Mouse (Mus musculus): ENCODE measurements around the gene Haghl.

Gene Haghl

GRCm38 (mm10) chr17:25786781-25787504 is 1.5 kb upstream of the Haghl start:
- DNase-seq (ENCODE audit: low spot score), result no peak

GRCm38 (mm10) chr17:25786280-25786679 is 807 bp upstream of the Haghl start, which contains the start of gene Ccdc78:
Ccdc78 (plus strand) TSS chr17:25786580.
- DNase-seq (ENCODE audit: low spot score), result no peak

- DNase-seq (ENCODE audit: low spot score), result no peak
These were observed 1.5 kb downstream of the Haghl start for GRCm38 (mm10) chr17:25783861-25784574.

GRCm38 (mm10) chr17:25783086-25783485 is 2.4 kb downstream of the Haghl start:
- DNase-seq (ENCODE audit: low spot score), result no peak

- no peak for DNase-seq (ENCODE audit: low spot score)
These were observed 4.1 kb downstream of the Haghl start for GRCm38 (mm10) chr17:25781339-25781738.

GRCm38 (mm10) chr17:25777948-25778347 is 7.5 kb downstream of the Haghl start:
- no peak for DNase-seq (ENCODE audit: low spot score)

GRCm38 (mm10) chr17:25775318-25776062 is 10.0 kb downstream of the Haghl start:
- no peak for DNase-seq (ENCODE audit: low spot score)

- peak; percentile 97 for DNase-seq (ENCODE audit: low spot score)
These were observed 11.8 kb downstream of the Haghl start, which contains the start of gene Narfl for GRCm38 (mm10) chr17:25773549-25774120. Narfl (plus strand) TSS chr17:25773776.

- no peak for DNase-seq (ENCODE audit: low spot score)
These were observed 16.1 kb downstream of the Haghl start for GRCm38 (mm10) chr17:25769331-25769730.

- DNase-seq (ENCODE audit: low spot score), result no peak
These were observed 19.6 kb downstream of the Haghl start for GRCm38 (mm10) chr17:25765886-25766285.

- no peak for DNase-seq (ENCODE audit: low spot score)
These were observed 22.9 kb downstream of the Haghl start for GRCm38 (mm10) chr17:25762591-25762990.

GRCm38 (mm10) chr17:25761561-25761970 is 23.9 kb downstream of the Haghl start:
- peak; percentile 42 for DNase-seq (ENCODE audit: low spot score)

- no peak for DNase-seq (ENCODE audit: low spot score)
These were observed 25.3 kb downstream of the Haghl start for GRCm38 (mm10) chr17:25760148-25760547.

GRCm38 (mm10) chr17:25757691-25758090 is 27.8 kb downstream of the Haghl start:
- DNase-seq (ENCODE audit: low spot score), result no peak

GRCm38 (mm10) chr17:25756378-25757242 is 28.9 kb downstream of the Haghl start:
- no peak for DNase-seq (ENCODE audit: low spot score)

GRCm38 (mm10) chr17:25755627-25756377 is 29.7 kb downstream of the Haghl start:
- no peak for DNase-seq (ENCODE audit: low spot score)

GRCm38 (mm10) chr17:25755086-25755485 is 30.4 kb downstream of the Haghl start:
- no peak for DNase-seq (ENCODE audit: low spot score)

- DNase-seq (ENCODE audit: low spot score), result no peak
These were observed 31.2 kb downstream of the Haghl start, which contains the start of gene Msln for GRCm38 (mm10) chr17:25754241-25754640. Msln (minus strand) TSS chr17:25754378.

- no peak for DNase-seq (ENCODE audit: low spot score)
These were observed 34.0 kb downstream of the Haghl start for GRCm38 (mm10) chr17:25751446-25751845.

- no peak for DNase-seq (ENCODE audit: low spot score)
These were observed 36.2 kb downstream of the Haghl start for GRCm38 (mm10) chr17:25749314-25749713.
